Mouse (Mus musculus) lung, postnatal 10 days (tissue): ENCODE data around the gene H2-K1.

ENCODE experiments used
- DNase-seq: peaks from one replicate; pipeline ENCODE4 v3.0.0; 2021

The H2-K1 gene

GRCm38 (mm10) chr17:34000150-34000537 is at the start of gene H2-K1:
H2-K1 (minus strand) TSS chr17:34000347.
- peak; percentile 95 for DNase-seq

GRCm38 (mm10) chr17:34047404-34048050 is 47.4 kb upstream of the H2-K1 start:
- DNase-seq, result no peak

GRCm38 (mm10) chr17:34045941-34046340 is 45.8 kb upstream of the H2-K1 start:
- no peak for DNase-seq

GRCm38 (mm10) chr17:34039562-34040450 is 39.7 kb upstream of the H2-K1 start:
- DNase-seq, result no peak

- no peak for DNase-seq
These were observed 38.9 kb upstream of the H2-K1 start, which contains the start of gene Col11a2 for GRCm38 (mm10) chr17:34038878-34039561. Col11a2 (plus strand) TSS chr17:34039437.

- peak; percentile 45 for DNase-seq
These were observed 38.3 kb upstream of the H2-K1 start for GRCm38 (mm10) chr17:34038440-34038839.

GRCm38 (mm10) chr17:34037241-34037640 is 37.1 kb upstream of the H2-K1 start:
- no peak for DNase-seq

- peak; percentile 38 for DNase-seq
These were observed 36.5 kb upstream of the H2-K1 start for GRCm38 (mm10) chr17:34036647-34037046.

- DNase-seq, result no peak
These were observed 35.4 kb upstream of the H2-K1 start for GRCm38 (mm10) chr17:34035517-34035916.

- DNase-seq, result peak; percentile 79
These were observed 33.9 kb upstream of the H2-K1 start for GRCm38 (mm10) chr17:34034064-34034463.

- no peak for DNase-seq
These were observed 33.3 kb upstream of the H2-K1 start for GRCm38 (mm10) chr17:34033441-34033840.

- peak; percentile 43 for DNase-seq
These were observed 32.7 kb upstream of the H2-K1 start for GRCm38 (mm10) chr17:34032806-34033205.

- peak; percentile 80 for DNase-seq
These were observed 32.1 kb upstream of the H2-K1 start for GRCm38 (mm10) chr17:34032174-34032632.

- DNase-seq, result peak; percentile 99
These were observed 31.5 kb upstream of the H2-K1 start, which contains the start of the genes Slc39a7 and Rxrb for GRCm38 (mm10) chr17:34031465-34032173. Slc39a7 (minus strand) TSS chr17:34031682. Rxrb (plus strand) TSS chr17:34031812.

GRCm38 (mm10) chr17:34030861-34031326 is 30.7 kb upstream of the H2-K1 start:
- peak; percentile 64 for DNase-seq

- DNase-seq, result no peak
These were observed 29.9 kb upstream of the H2-K1 start for GRCm38 (mm10) chr17:34029890-34030595.

GRCm38 (mm10) chr17:34029150-34029889 is 29.2 kb upstream of the H2-K1 start:
- DNase-seq, result no peak

- no peak for DNase-seq
These were observed 28.5 kb upstream of the H2-K1 start for GRCm38 (mm10) chr17:34028501-34029149.

GRCm38 (mm10) chr17:34027656-34028223 is 27.6 kb upstream of the H2-K1 start, which contains the start of gene H2-Ke6:
H2-Ke6 (minus strand) TSS chr17:34028060.
- DNase-seq, result peak; percentile 96
